Mouse (Mus musculus): ENCODE results near the gene Sipa1l2. TPM values are rescaled to one million over a fixed set of nuclear protein-coding genes. Genes with fewer than 3 reads are reported as not detected.

Gene Sipa1l2
- total RNA-seq, 2 experiments from 2014 or later: 62.3 to 68.6 TPM

DNA sequence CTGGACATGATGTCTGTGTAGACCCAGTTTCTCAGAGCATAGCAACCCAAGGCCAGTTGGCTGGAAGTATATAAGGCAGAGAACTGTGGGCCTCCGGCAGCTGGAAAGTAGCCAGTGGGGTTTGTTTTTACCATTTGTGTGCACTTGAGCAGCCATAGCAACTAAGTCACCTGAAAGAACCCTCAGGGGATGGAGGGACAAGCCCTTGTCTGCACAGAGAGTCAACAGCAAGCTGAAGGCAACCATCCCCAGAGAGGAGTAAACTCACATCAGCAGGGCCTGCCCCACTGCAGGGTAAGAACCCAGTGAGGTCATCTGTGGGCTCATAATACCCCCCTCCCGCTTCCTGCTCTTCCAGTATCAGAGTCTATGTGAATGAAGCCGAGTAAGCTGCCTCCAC is 14.7 kb upstream of the Sipa1l2 start:
- DNase-seq (ENCODE audit: low spot score in 2 of 2): no peak

GRCm38 (mm10) chr8:125580426-125580825 is 10.8 kb upstream of the Sipa1l2 start:
- no peak for DNase-seq (ENCODE audit: low spot score in 2 of 2)

- DNase-seq (ENCODE audit: low spot score in 2 of 2): no peak
Measured at GRCm38 (mm10) chr8:125576127-125576526, 6.5 kb upstream of the Sipa1l2 start.

DNA sequence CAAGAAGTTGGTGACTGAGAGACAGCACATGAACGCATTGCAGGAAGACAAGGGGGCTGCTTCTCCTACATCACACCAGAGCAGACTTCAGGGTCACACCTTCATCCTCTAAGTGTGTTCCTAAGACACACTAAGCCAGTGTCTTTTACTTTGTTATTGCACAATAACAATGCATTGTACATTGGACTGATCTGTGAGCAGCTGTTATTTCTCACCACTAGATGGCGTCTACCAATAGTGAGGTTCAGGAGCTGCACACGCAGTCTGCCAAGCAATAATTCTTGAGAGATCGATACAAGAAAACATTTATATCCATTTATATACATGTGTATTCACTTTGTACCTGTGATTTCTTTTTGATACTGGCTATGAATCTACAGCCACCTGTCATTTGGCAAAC is 4.7 kb upstream of the Sipa1l2 start:
- DNase-seq (ENCODE audit: low spot score in 2 of 2): peak in 1 of 2 experiments; percentile 78

DNA sequence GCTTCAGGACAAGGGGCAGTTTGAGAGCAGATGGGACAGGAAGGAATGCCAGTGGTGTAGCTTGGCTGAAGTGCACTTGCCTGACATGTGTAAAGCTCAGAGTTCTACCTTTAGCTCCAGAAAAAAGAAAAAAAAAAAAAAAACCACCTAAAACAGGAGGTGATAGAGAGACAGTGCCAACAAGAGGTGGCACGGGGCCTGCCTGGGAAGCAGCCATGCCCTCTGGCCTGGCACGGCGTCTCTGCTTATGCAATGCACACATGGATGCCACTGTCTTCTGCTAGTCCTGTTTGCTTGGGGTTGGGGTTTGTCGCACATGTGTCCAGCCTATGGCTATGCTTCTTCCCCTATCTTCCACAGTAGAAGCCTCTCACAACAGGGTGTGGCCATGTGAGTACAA is 2.6 kb upstream of the Sipa1l2 start:
- DNase-seq (ENCODE audit: low spot score in 2 of 2): no peak

- peak in 1 of 2 experiments; percentile 50 for DNase-seq (ENCODE audit: low spot score in 2 of 2)
Measured at GRCm38 (mm10) chr8:125570835-125571465, 1.3 kb upstream of the Sipa1l2 start.

- DNase-seq (ENCODE audit: low spot score in 2 of 2): no peak
Measured at GRCm38 (mm10) chr8:125570389-125570788, 781 bp upstream of the Sipa1l2 start.

DNA sequence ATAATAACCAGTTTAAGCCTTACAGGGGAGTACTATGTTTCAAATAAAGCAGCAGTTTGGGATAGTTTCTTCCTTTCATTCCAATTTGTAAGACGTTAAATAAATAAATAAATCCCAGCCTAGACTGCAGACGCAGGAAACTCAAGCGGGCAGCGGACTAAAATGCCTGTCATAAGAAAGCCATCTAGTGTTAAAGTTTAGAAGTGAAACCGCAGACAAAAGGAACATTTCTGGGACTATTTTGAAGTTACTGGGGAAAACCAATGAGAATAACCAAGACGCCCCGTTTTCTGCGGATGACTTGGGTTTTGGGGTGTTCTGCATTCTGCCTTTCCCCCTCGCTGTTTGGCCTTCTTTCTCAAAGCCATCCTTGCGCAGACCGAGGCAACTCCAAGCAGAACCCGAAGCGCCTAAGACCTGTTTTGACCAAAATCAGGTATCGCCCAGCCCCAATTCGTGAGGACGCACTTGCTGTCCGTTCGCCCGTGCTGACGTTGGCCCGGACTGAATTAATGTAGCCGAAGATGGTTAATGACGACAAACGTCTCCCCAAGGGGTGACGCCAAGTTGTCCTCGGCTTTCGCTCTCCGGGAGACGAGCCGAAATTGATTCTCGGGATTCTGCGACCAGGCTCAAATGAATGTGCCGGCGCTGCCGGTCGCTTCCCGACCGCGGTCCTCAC is 616 bp downstream of the Sipa1l2 start:
- peak; percentile 33 to 72 for DNase-seq (ENCODE audit: low spot score in 2 of 2)

GRCm38 (mm10) chr8:125568421-125568850 is 1.2 kb downstream of the Sipa1l2 start:
- peak in 1 of 2 experiments; percentile 25 for DNase-seq (ENCODE audit: low spot score in 2 of 2)

- no peak for DNase-seq (ENCODE audit: low spot score in 2 of 2)
Measured at GRCm38 (mm10) chr8:125567569-125567968, 2.0 kb downstream of the Sipa1l2 start.

- DNase-seq (ENCODE audit: low spot score in 2 of 2): no peak
Measured at GRCm38 (mm10) chr8:125562878-125563277, 6.7 kb downstream of the Sipa1l2 start.

DNA sequence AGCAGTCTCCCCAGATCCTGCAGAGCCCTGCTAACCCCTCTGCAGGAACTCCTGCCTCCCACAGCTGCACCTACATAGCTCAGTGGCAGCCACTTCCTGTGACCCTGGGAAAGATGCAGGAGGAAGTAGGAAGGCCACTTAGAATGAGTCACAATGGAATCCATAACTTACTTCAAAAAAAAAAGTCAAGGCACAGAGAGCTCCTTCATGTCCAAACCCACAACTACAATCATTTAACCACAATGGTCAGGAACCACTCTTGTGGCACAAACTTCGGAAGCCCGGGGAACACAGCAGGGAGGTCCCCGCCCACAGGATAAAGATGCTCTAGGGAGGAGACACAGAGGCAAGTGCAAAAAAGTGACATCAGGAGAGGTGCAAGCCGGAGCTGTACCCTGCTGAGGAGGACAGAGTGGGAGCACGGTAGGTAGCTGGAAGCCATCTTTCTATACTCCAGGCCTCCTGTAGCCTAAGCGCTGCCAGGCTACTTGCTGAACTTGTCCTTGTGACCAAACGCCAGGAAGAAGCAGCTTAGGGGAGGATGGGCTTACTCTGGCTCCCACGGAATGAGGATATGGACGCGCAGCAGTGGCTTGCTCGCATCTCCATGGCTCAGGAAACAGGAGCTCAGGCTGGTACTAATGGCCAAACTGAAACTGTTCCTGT is 8.7 kb downstream of the Sipa1l2 start:
- no peak for DNase-seq (ENCODE audit: low spot score in 2 of 2)

- no peak for DNase-seq (ENCODE audit: low spot score in 2 of 2)
Measured at GRCm38 (mm10) chr8:125559066-125559653, 10.4 kb downstream of the Sipa1l2 start.

DNA sequence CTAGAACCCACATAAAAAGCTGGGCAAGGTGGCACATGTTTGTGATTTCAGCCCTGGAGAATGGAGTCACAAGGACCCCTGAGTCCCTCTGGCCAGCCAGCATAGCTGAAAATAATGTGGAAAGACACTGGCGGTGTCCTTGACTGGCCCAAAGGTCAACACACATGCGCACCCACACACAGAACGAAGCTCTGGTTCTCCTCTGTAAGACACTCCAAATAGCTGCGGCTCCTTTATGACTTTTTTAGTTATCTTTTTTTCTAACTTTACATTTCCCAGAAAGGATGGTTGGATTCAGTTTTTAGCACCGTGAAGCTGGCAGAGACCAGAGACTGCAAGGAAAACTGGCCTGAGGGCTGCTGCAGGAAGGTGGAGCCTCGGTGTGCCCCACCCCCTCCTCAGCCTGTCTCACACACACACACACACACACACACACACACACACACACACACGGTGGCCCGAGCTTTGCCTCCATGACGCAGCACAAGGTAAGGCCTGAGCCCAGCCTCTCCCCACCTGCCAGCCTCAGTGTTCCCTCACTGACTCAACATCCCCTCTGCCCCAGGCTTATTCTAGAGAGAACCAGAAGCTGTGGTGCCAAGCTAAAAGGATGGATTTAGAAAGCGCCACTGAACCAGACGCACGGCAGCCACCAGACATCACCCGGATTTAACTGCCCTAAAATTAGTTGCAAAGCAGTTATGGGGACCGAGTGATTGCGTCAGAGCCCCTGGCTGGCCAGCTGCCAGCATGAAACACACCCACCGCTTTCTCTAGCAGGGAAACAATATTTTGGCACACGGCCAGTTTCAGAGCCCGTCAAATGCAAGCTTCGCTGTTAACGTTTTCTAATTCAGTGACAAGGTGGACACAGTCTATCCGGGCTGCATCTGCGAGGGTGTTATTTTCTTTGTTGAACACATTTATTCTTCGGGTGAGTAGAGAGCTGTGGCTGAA is 11.2 kb downstream of the Sipa1l2 start:
- DNase-seq (ENCODE audit: low spot score in 2 of 2): peak; percentile 85 to 90

- DNase-seq (ENCODE audit: low spot score in 2 of 2): no peak
Measured at GRCm38 (mm10) chr8:125557391-125558108, 12.1 kb downstream of the Sipa1l2 start.

DNA sequence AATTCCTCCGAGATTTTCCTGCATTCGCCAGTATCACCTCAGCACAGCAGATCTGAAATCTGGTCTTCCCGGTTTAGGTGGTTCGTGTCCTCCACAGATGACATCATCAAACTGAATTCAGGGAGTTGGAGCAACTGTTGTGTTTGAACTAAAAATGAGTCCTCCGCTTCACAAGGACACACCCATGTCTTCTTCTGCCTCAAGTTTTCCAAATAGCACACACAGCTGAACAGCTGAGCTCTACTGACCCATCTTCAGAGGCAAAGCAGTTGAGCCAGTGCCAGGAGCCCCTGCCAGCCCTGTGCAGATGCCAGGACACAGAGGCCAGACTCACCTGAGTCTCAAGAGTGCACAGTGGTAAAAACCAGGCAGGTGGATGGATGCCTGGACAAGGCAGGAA is 12.9 kb downstream of the Sipa1l2 start:
- no peak for DNase-seq (ENCODE audit: low spot score in 2 of 2)

DNA sequence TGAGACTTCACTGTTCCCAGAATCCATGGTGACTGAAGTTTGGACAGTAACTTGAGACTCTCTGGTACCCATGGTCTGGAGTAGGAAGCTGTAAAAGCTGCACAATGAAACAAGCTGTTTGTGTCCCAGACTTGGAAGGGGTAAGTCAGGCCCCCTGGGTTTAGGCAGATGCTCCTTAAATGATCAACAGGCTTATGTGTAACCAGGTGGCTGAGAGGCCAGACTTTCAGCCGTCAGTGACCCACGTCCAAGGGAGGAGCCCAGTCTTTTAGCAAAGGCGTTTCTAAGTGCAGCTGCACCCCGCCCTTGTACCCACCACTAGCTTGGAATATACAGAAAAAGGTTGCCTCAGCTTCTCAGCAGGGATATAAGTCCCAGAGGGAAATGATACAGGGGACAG is 19.0 kb downstream of the Sipa1l2 start:
- DNase-seq (ENCODE audit: low spot score in 2 of 2): no peak

DNA sequence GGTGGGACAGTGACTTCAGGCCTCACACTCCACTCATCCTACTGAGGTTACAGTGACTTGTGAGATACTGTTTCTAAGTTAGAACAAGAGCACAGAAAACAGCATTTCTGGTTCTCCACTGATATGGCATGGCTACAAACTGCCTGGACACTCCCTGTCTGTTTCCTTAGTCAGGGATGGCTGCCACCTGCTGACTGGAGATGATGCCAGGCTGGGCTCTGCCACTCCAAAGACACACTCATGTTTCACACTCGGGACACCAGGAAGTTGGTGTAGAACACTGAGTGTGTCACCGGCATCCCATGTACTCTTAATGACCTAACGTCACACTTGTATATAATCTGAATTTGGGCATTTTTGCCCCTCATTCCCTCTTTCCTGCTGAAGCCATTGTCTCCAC is 22.3 kb downstream of the Sipa1l2 start:
- DNase-seq (ENCODE audit: low spot score in 2 of 2): no peak

DNA sequence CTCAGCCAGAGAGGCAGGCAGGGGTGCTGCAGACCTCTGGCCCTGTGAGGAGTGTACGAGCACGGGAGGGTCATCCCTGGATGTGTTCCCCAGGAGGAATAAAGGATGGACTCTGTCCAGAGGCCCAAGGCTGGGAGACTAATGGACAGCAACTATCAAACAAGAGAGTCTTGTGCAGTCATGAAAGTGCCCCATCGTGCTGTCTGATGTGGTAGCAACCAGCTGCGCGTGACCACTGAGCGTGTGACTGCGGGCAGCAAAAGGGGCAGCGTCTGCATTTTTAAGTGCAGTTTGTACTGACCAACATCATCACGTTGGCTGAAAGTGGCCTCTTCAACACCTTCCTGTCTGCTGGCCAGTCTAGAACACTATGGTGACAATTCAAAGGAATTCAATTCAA is 23.7 kb downstream of the Sipa1l2 start:
- DNase-seq (ENCODE audit: low spot score in 2 of 2): peak in 1 of 2 experiments; percentile 32
